Mouse (Mus musculus) kidney, postnatal 4 days (tissue): ENCODE data around the gene Ubl4a.
A peak's percentile ranks its signal among the peaks of the same experiment; 100 is the strongest.
"Not testable (repeated sequence)": the region's sequence is repeated elsewhere in the genome, so short reads cannot be mapped to it uniquely, and the experiment has no call there.

ENCODE experiments used
- DNase-seq, 2 experiments: peaks; one replicate each; pipeline ENCODE4 v3.0.0; 2021; ENCODE audit warnings: mixed read lengths in 2 of 2

Gene Ubl4a

GRCm38 (mm10) chrX:74372888-74373549 is at the start of gene Ubl4a, which contains the start of gene Slc10a3:
Ubl4a (minus strand) TSS chrX:74373218.
Slc10a3 (minus strand) TSS chrX:74373349.
- peak; percentile 87 to 93 for DNase-seq

GRCm38 (mm10) chrX:74413377-74413776 is 40.4 kb upstream of the Ubl4a start:
- peak; percentile 68 to 78 for DNase-seq

GRCm38 (mm10) chrX:74408340-74408739 is 35.3 kb upstream of the Ubl4a start:
- no peak for DNase-seq

GRCm38 (mm10) chrX:74400136-74400535 is 27.1 kb upstream of the Ubl4a start:
- DNase-seq, result no peak

GRCm38 (mm10) chrX:74392535-74393443 is 19.8 kb upstream of the Ubl4a start, which contains the start of the genes Fam3a and Ikbkg:
Fam3a (minus strand) TSS chrX:74393272.
Ikbkg (plus strand) TSS chrX:74393290.
- DNase-seq, result peak; percentile 83 to 91

GRCm38 (mm10) chrX:74388153-74388552 is 15.1 kb upstream of the Ubl4a start:
- DNase-seq, result no peak

- DNase-seq, result no peak
Measured at GRCm38 (mm10) chrX:74384451-74384850, 11.4 kb upstream of the Ubl4a start.

- DNase-seq, result peak; percentile 81 to 89
Measured at GRCm38 (mm10) chrX:74368209-74368909, 4.7 kb downstream of the Ubl4a start.

- no peak for DNase-seq
Measured at GRCm38 (mm10) chrX:74367512-74367911, 5.5 kb downstream of the Ubl4a start.

GRCm38 (mm10) chrX:74359171-74359570 is 13.8 kb downstream of the Ubl4a start:
- peak in 1 of 2 experiments; percentile 24 for DNase-seq

- not testable (repeated sequence) for DNase-seq
Measured at GRCm38 (mm10) chrX:74357069-74357468, 15.9 kb downstream of the Ubl4a start.

- DNase-seq, result peak; percentile 87 to 91
Measured at GRCm38 (mm10) chrX:74353467-74353770, 19.6 kb downstream of the Ubl4a start, which contains the start of gene Lage3. Lage3 (minus strand) TSS chrX:74353618.

- no peak for DNase-seq
Measured at GRCm38 (mm10) chrX:74352645-74353466, 20.2 kb downstream of the Ubl4a start.

GRCm38 (mm10) chrX:74330166-74330930 is 42.7 kb downstream of the Ubl4a start:
- no peak for DNase-seq

- no peak for DNase-seq
Measured at GRCm38 (mm10) chrX:74329215-74329671, 43.8 kb downstream of the Ubl4a start.

- DNase-seq, result peak; percentile 77 to 85
Measured at GRCm38 (mm10) chrX:74328725-74329161, 44.3 kb downstream of the Ubl4a start, which contains the start of gene Plxna3. Plxna3 (plus strand) TSS chrX:74329066.
